Mouse (Mus musculus): ENCODE data around the gene B3gnt4. TPM values are rescaled to one million over a fixed set of nuclear protein-coding genes. Genes with fewer than 3 reads are reported as not detected.
A peak's percentile ranks its signal among the peaks of the same experiment; 100 is the strongest.

Gene B3gnt4
- polyA plus RNA-seq (2014; fragmentation: Nextera tagmentation; extraction: Ambion mirVana): 0.79 and 1.3 TPM in 2 replicates

- H3K27ac ChIP-seq (ENCODE audit: low read depth, low read length): no peak within 1 kb of the TSS
- WGBS: 88% methylated on average over 5 of the region's 5 CpGs
- H3K36me3 ChIP-seq (ENCODE audit: control insufficient read depth, insufficient read depth, low read length): no peaks in the 10 kb centered on the region; the same call in 1 of the 2 replicates
- H3K4me3 ChIP-seq (ENCODE audit: low read depth, low read length): no peak within 1 kb of the TSS
- ATAC-seq (ENCODE audit: low read depth): no peak
- H3K4me2 ChIP-seq (ENCODE audit: low read depth, low read length): peak within 1 kb of the TSS; percentile 72
- H3K27me3 ChIP-seq (ENCODE audit: control insufficient read depth, insufficient read depth, low read length): no peaks in the 10 kb centered on the region
- H3K4me1 ChIP-seq (ENCODE audit: control insufficient read depth, insufficient read depth, low read length): no peaks in the 10 kb centered on the region; the same call in 1 of the 2 replicates
- H3K9ac ChIP-seq (replicated peaks; ENCODE audit: low read depth, low read length): no peak within 1 kb of the TSS
- no peaks in the 10 kb centered on the region for H3K9me3 ChIP-seq (ENCODE audit: control insufficient read depth, low read length)
Observed at GRCm38 (mm10) chr5:123510160-123510559, at the start of gene B3gnt4. Gene B3gnt4 (plus strand): TSS chr5:123510460.

- no peak overlapping the region for H3K9ac ChIP-seq (replicated peaks; ENCODE audit: low read depth, low read length)
- H3K9me3 ChIP-seq (ENCODE audit: control insufficient read depth, low read length): no peaks in the 10 kb centered on the region
- ATAC-seq (ENCODE audit: low read depth): no peak
- 0 out of 2 replicates have a peak, but pooled peaks cover 1% of the 10 kb centered on the region for H3K36me3 ChIP-seq (ENCODE audit: control insufficient read depth, insufficient read depth, low read length)
- H3K4me1 ChIP-seq (ENCODE audit: control insufficient read depth, insufficient read depth, low read length): no peaks in the 10 kb centered on the region
- H3K27ac ChIP-seq (ENCODE audit: low read depth, low read length): no peak overlapping the region
- H3K4me3 ChIP-seq (ENCODE audit: low read depth, low read length): no peak overlapping the region
- H3K4me2 ChIP-seq (ENCODE audit: low read depth, low read length): no peak overlapping the region
- WGBS: 71% methylated on average over 5 of the region's 5 CpGs
- no peaks in the 10 kb centered on the region for H3K27me3 ChIP-seq (ENCODE audit: control insufficient read depth, insufficient read depth, low read length)
Observed at GRCm38 (mm10) chr5:123461420-123461819, 48.8 kb upstream of the B3gnt4 start.

GRCm38 (mm10) chr5:123464638-123465037 lies 45.6 kb upstream of the B3gnt4 start:
- no peak overlapping the region for H3K4me2 ChIP-seq (ENCODE audit: low read depth, low read length)
- no peak overlapping the region for H3K4me3 ChIP-seq (ENCODE audit: low read depth, low read length)
- ATAC-seq (ENCODE audit: low read depth): no peak
- no peaks in the 10 kb centered on the region for H3K9me3 ChIP-seq (ENCODE audit: control insufficient read depth, low read length)
- WGBS: 73% methylated on average over 1 of the region's 1 CpGs
- H3K27me3 ChIP-seq (ENCODE audit: control insufficient read depth, insufficient read depth, low read length): no peaks in the 10 kb centered on the region
- H3K27ac ChIP-seq (ENCODE audit: low read depth, low read length): no peak overlapping the region
- H3K9ac ChIP-seq (replicated peaks; ENCODE audit: low read depth, low read length): no peak overlapping the region
- no peaks in the 10 kb centered on the region for H3K36me3 ChIP-seq (ENCODE audit: control insufficient read depth, insufficient read depth, low read length)
- H3K4me1 ChIP-seq (ENCODE audit: control insufficient read depth, insufficient read depth, low read length): no peaks in the 10 kb centered on the region

- 58% methylated on average over 10 of the region's 10 CpGs for WGBS
- Histone ChIP-seq H3K4me2 (ENCODE audit: low read depth, low read length) (no peak overlapping the region), H3K4me3 (ENCODE audit: low read depth, low read length) (no peak overlapping the region), H3K27me3 (ENCODE audit: control insufficient read depth, insufficient read depth, low read length) (no peaks in the 10 kb centered on the region), H3K36me3 (ENCODE audit: control insufficient read depth, insufficient read depth, low read length) (no peaks in the 10 kb centered on the region), H3K9ac (replicated peaks; ENCODE audit: low read depth, low read length) (no peak overlapping the region), H3K27ac (ENCODE audit: low read depth, low read length) (no peak overlapping the region), H3K4me1 (ENCODE audit: control insufficient read depth, insufficient read depth, low read length) (no peaks in the 10 kb centered on the region), H3K9me3 (ENCODE audit: control insufficient read depth, low read length) (no peaks in the 10 kb centered on the region)
- no peak for ATAC-seq (ENCODE audit: low read depth)
Observed at GRCm38 (mm10) chr5:123470784-123471400, 39.4 kb upstream of the B3gnt4 start.

- H3K9me3 ChIP-seq (ENCODE audit: control insufficient read depth, low read length): no peaks in the 10 kb centered on the region
- H3K36me3 ChIP-seq (ENCODE audit: control insufficient read depth, insufficient read depth, low read length): no peaks in the 10 kb centered on the region
- H3K4me3 ChIP-seq (ENCODE audit: low read depth, low read length): no peak overlapping the region
- no peaks in the 10 kb centered on the region for H3K27me3 ChIP-seq (ENCODE audit: control insufficient read depth, insufficient read depth, low read length)
- H3K9ac ChIP-seq (replicated peaks; ENCODE audit: low read depth, low read length): no peak overlapping the region
- WGBS: 63% methylated on average over 5 of the region's 5 CpGs
- ATAC-seq (ENCODE audit: low read depth): no peak
- H3K4me1 ChIP-seq (ENCODE audit: control insufficient read depth, insufficient read depth, low read length): no peaks in the 10 kb centered on the region
- no peak overlapping the region for H3K27ac ChIP-seq (ENCODE audit: low read depth, low read length)
- H3K4me2 ChIP-seq (ENCODE audit: low read depth, low read length): no peak overlapping the region
Observed at GRCm38 (mm10) chr5:123473817-123474216, 36.4 kb upstream of the B3gnt4 start.

- Histone ChIP-seq H3K27me3 (ENCODE audit: control insufficient read depth, insufficient read depth, low read length) (no peaks in the 10 kb centered on the region), H3K4me1 (ENCODE audit: control insufficient read depth, insufficient read depth, low read length) (0 out of 2 replicates have a peak, but pooled peaks cover 5% of the 10 kb centered on the region), H3K4me2 (ENCODE audit: low read depth, low read length) (no peak overlapping the region), H3K9ac (replicated peaks; ENCODE audit: low read depth, low read length) (no peak overlapping the region), H3K9me3 (ENCODE audit: control insufficient read depth, low read length) (no peaks in the 10 kb centered on the region), H3K36me3 (ENCODE audit: control insufficient read depth, insufficient read depth, low read length) (no peaks in the 10 kb centered on the region), H3K4me3 (ENCODE audit: low read depth, low read length) (no peak overlapping the region), H3K27ac (ENCODE audit: low read depth, low read length) (no peak overlapping the region)
- 87% methylated on average over 11 of the region's 11 CpGs for WGBS
- ATAC-seq (ENCODE audit: low read depth): no peak
Observed at GRCm38 (mm10) chr5:123487659-123488395, 22.4 kb upstream of the B3gnt4 start.

- Histone ChIP-seq H3K9me3 (ENCODE audit: control insufficient read depth, low read length) (no peaks in the 10 kb centered on the region), H3K27me3 (ENCODE audit: control insufficient read depth, insufficient read depth, low read length) (no peaks in the 10 kb centered on the region), H3K36me3 (ENCODE audit: control insufficient read depth, insufficient read depth, low read length) (no peaks in the 10 kb centered on the region), H3K4me2 (ENCODE audit: low read depth, low read length) (peak within 1 kb of the TSS; percentile 44), H3K9ac (replicated peaks; ENCODE audit: low read depth, low read length) (0 out of 2 replicates have a peak within 1 kb of the TSS, but pooled peaks have one; percentile 25), H3K4me1 (ENCODE audit: control insufficient read depth, insufficient read depth, low read length) (0 out of 2 replicates have a peak, but pooled peaks cover 5% of the 10 kb centered on the region), H3K27ac (ENCODE audit: low read depth, low read length) (no peak within 1 kb of the TSS), H3K4me3 (ENCODE audit: low read depth, low read length) (peak within 1 kb of the TSS; percentile 14; the same call in 1 of the 2 replicates)
- peak; percentile 77; the same call in 1 of the 2 replicates for ATAC-seq (ENCODE audit: low read depth)
- WGBS: 9% methylated on average over 25 of the region's 25 CpGs
Observed at GRCm38 (mm10) chr5:123489112-123489785, 21.0 kb upstream of the B3gnt4 start, which contains the start of the genes Lrrc43 and Il31. Gene Lrrc43 (plus strand): TSS chr5:123489305. Gene Il31 (minus strand): TSS chr5:123489489.

GRCm38 (mm10) chr5:123489935-123490334 lies 20.3 kb upstream of the B3gnt4 start:
- no peak overlapping the region for H3K4me3 ChIP-seq (ENCODE audit: low read depth, low read length)
- H3K9ac ChIP-seq (replicated peaks; ENCODE audit: low read depth, low read length): no peak overlapping the region
- no peak overlapping the region for H3K27ac ChIP-seq (ENCODE audit: low read depth, low read length)
- H3K36me3 ChIP-seq (ENCODE audit: control insufficient read depth, insufficient read depth, low read length): no peaks in the 10 kb centered on the region
- WGBS: 69% methylated on average over 9 of the region's 9 CpGs
- no peaks in the 10 kb centered on the region for H3K9me3 ChIP-seq (ENCODE audit: control insufficient read depth, low read length)
- 0 out of 2 replicates have a peak, but pooled peaks cover 5% of the 10 kb centered on the region for H3K4me1 ChIP-seq (ENCODE audit: control insufficient read depth, insufficient read depth, low read length)
- no peak for ATAC-seq (ENCODE audit: low read depth)
- no peak overlapping the region for H3K4me2 ChIP-seq (ENCODE audit: low read depth, low read length)
- no peaks in the 10 kb centered on the region for H3K27me3 ChIP-seq (ENCODE audit: control insufficient read depth, insufficient read depth, low read length)
